Mouse (Mus musculus): Measurements from ENCODE around the gene Tmpo. TPM values are rescaled to one million over a fixed set of nuclear protein-coding genes. Genes with fewer than 3 reads are reported as not detected.

Gene Tmpo
- polyA plus RNA-seq, 1 experiment: 17.4 TPM

- H3K27me3 ChIP-seq (ENCODE audit: control insufficient read depth, insufficient read depth, low read length): no peaks in the 10 kb centered on the region
- TF ChIP-seq POLR2A (IDR thresholded peaks at IDR 0.05; ENCODE audit: control insufficient read depth, low read depth, low read length): no peak
- TF ChIP-seq CTCF (IDR thresholded peaks at IDR 0.05; ENCODE audit: control insufficient read depth, insufficient read depth, insufficient replicate concordance, low read depth, low read length): no peak
- H3K36me3 ChIP-seq (ENCODE audit: control insufficient read depth, insufficient read depth, low read length): no peaks in the 10 kb centered on the region
- H3K27ac ChIP-seq (ENCODE audit: control insufficient read depth, insufficient read depth, low read depth, low read length): peak overlapping the region; percentile 8; the same call in 1 of the 2 replicates
- H3K4me1 ChIP-seq (ENCODE audit: control insufficient read depth, insufficient read depth, low read length): no peaks in the 10 kb centered on the region; the same call in 1 of the 2 replicates
- H3K4me3 ChIP-seq (ENCODE audit: control insufficient read depth, low read depth, low read length): peak overlapping the region; percentile 99
Observed at GRCm38 (mm10) chr10:91169414-91170065, 11.6 kb downstream of the Tmpo start.

DNA sequence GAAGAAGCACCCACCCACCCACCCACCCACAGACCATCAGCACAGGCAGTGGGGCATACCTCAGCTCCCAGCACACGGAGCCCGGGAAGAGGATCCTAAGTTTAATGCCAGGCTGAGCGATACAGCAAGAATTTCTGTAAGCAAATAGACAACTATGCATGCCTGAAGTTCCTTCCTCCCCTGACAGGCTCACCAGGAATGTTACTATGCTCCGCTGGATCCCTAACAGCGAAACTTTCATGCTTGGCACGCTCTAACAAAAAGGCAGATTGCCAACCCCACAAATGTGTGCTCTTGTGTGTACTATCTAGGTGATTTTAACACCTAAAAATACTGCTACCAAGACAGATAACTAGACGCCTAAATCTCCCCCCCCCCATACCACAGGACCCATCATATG, 13.8 kb downstream of the Tmpo start:
- TF ChIP-seq POLR2A (IDR thresholded peaks at IDR 0.05; ENCODE audit: control insufficient read depth, low read depth, low read length) (no peak), CTCF (IDR thresholded peaks at IDR 0.05; ENCODE audit: control insufficient read depth, insufficient read depth, insufficient replicate concordance, low read depth, low read length) (no peak)
- 0 out of 2 replicates have a peak overlapping the region, but pooled peaks have one; percentile 21 for H3K27ac ChIP-seq (ENCODE audit: control insufficient read depth, insufficient read depth, low read depth, low read length)
- H3K36me3 ChIP-seq (ENCODE audit: control insufficient read depth, insufficient read depth, low read length): no peaks in the 10 kb centered on the region

GRCm38 (mm10) chr10:91166890-91167289, 14.2 kb downstream of the Tmpo start:
- no peak overlapping the region for H3K4me3 ChIP-seq (ENCODE audit: control insufficient read depth, low read depth, low read length)
- H3K27me3 ChIP-seq (ENCODE audit: control insufficient read depth, insufficient read depth, low read length): no peaks in the 10 kb centered on the region
- H3K4me1 ChIP-seq (ENCODE audit: control insufficient read depth, insufficient read depth, low read length): no peaks in the 10 kb centered on the region; the same call in 1 of the 2 replicates
- H3K27ac ChIP-seq (ENCODE audit: control insufficient read depth, insufficient read depth, low read depth, low read length): no peak overlapping the region
- no peaks in the 10 kb centered on the region for H3K36me3 ChIP-seq (ENCODE audit: control insufficient read depth, insufficient read depth, low read length)
- TF ChIP-seq POLR2A (IDR thresholded peaks at IDR 0.05; ENCODE audit: control insufficient read depth, low read depth, low read length): no peak
- no peak for TF ChIP-seq CTCF (IDR thresholded peaks at IDR 0.05; ENCODE audit: control insufficient read depth, insufficient read depth, insufficient replicate concordance, low read depth, low read length)

More for the DNA sequence above, 13.8 kb downstream of the Tmpo start:
- H3K27me3 ChIP-seq (ENCODE audit: control insufficient read depth, insufficient read depth, low read length): no peaks in the 10 kb centered on the region
- H3K4me3 ChIP-seq (ENCODE audit: control insufficient read depth, low read depth, low read length): no peak overlapping the region
- no peaks in the 10 kb centered on the region; the same call in 1 of the 2 replicates for H3K4me1 ChIP-seq (ENCODE audit: control insufficient read depth, insufficient read depth, low read length)

- no peaks in the 10 kb centered on the region for H3K36me3 ChIP-seq (ENCODE audit: control insufficient read depth, insufficient read depth, low read length)
- no peaks in the 10 kb centered on the region for H3K27me3 ChIP-seq (ENCODE audit: control insufficient read depth, insufficient read depth, low read length)
- no peak overlapping the region for H3K27ac ChIP-seq (ENCODE audit: control insufficient read depth, insufficient read depth, low read depth, low read length)
- no peak overlapping the region for H3K4me3 ChIP-seq (ENCODE audit: control insufficient read depth, low read depth, low read length)
- TF ChIP-seq CTCF (IDR thresholded peaks at IDR 0.05; ENCODE audit: control insufficient read depth, insufficient read depth, insufficient replicate concordance, low read depth, low read length): no peak
- no peak for TF ChIP-seq POLR2A (IDR thresholded peaks at IDR 0.05; ENCODE audit: control insufficient read depth, low read depth, low read length)
- no peaks in the 10 kb centered on the region; the same call in 1 of the 2 replicates for H3K4me1 ChIP-seq (ENCODE audit: control insufficient read depth, insufficient read depth, low read length)
Observed at GRCm38 (mm10) chr10:91165850-91166249, 15.3 kb downstream of the Tmpo start.

DNA sequence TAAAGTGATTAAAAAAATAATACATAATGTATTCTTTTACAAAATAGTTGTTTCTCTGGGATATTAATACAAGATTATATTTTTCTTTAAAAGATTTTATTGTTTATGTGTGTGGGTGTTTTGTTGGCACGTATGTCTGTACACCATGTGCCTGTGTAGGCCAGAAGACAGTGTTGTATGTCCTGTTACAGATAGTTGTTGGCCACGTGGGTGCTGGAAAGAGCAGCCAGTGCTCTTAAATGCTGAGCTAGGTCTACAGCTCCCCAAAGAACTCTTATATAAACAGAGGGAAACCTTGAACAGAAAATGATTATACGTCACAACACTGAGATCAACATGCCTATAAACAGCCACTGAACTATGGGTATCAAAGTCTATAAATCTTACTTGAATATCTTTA, 16.6 kb downstream of the Tmpo start:
- H3K36me3 ChIP-seq (ENCODE audit: control insufficient read depth, insufficient read depth, low read length): no peaks in the 10 kb centered on the region
- H3K4me3 ChIP-seq (ENCODE audit: control insufficient read depth, low read depth, low read length): no peak overlapping the region

GRCm38 (mm10) chr10:91162511-91163163, 18.5 kb downstream of the Tmpo start:
- Histone ChIP-seq H3K4me1 (ENCODE audit: control insufficient read depth, insufficient read depth, low read length) (no peaks in the 10 kb centered on the region), H3K27me3 (ENCODE audit: control insufficient read depth, insufficient read depth, low read length) (no peaks in the 10 kb centered on the region), H3K4me3 (ENCODE audit: control insufficient read depth, low read depth, low read length) (no peak overlapping the region), H3K27ac (ENCODE audit: control insufficient read depth, insufficient read depth, low read depth, low read length) (no peak overlapping the region), H3K36me3 (ENCODE audit: control insufficient read depth, insufficient read depth, low read length) (no peaks in the 10 kb centered on the region)
- TF ChIP-seq POLR2A (IDR thresholded peaks at IDR 0.05; ENCODE audit: control insufficient read depth, low read depth, low read length): no peak
- TF ChIP-seq CTCF (IDR thresholded peaks at IDR 0.05; ENCODE audit: control insufficient read depth, insufficient read depth, insufficient replicate concordance, low read depth, low read length): no peak

More for the DNA sequence above, 16.6 kb downstream of the Tmpo start:
- Histone ChIP-seq H3K27ac (ENCODE audit: control insufficient read depth, insufficient read depth, low read depth, low read length) (no peak overlapping the region), H3K27me3 (ENCODE audit: control insufficient read depth, insufficient read depth, low read length) (no peaks in the 10 kb centered on the region), H3K4me1 (ENCODE audit: control insufficient read depth, insufficient read depth, low read length) (no peaks in the 10 kb centered on the region; the same call in 1 of the 2 replicates)
- TF ChIP-seq POLR2A (IDR thresholded peaks at IDR 0.05; ENCODE audit: control insufficient read depth, low read depth, low read length) (no peak), CTCF (IDR thresholded peaks at IDR 0.05; ENCODE audit: control insufficient read depth, insufficient read depth, insufficient replicate concordance, low read depth, low read length) (no peak)

DNA sequence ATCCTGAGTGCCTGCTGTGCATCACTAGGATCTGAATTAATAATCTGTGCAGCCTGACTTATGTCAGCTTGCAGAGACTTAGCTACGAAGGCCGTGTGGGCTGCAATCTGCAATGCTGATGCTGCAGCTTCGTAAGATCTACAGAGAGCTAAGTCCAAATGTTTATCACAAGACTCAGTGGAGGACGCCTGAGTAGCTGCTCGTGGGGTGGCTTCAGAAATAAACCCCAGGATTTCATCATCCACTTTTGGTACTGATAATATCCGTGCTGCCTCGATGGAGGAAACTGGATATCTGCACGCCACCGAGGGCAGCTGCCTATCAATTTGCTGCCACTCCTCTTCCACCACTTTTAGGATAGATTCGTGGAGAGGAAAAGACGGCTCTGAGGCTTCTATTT, 19.0 kb downstream of the Tmpo start:
- no peak for TF ChIP-seq POLR2A (IDR thresholded peaks at IDR 0.05; ENCODE audit: control insufficient read depth, low read depth, low read length)
- TF ChIP-seq CTCF (IDR thresholded peaks at IDR 0.05; ENCODE audit: control insufficient read depth, insufficient read depth, insufficient replicate concordance, low read depth, low read length): no peak
- Histone ChIP-seq H3K36me3 (ENCODE audit: control insufficient read depth, insufficient read depth, low read length) (no peaks in the 10 kb centered on the region), H3K27me3 (ENCODE audit: control insufficient read depth, insufficient read depth, low read length) (no peaks in the 10 kb centered on the region), H3K4me3 (ENCODE audit: control insufficient read depth, low read depth, low read length) (no peak overlapping the region), H3K27ac (ENCODE audit: control insufficient read depth, insufficient read depth, low read depth, low read length) (no peak overlapping the region), H3K4me1 (ENCODE audit: control insufficient read depth, insufficient read depth, low read length) (no peaks in the 10 kb centered on the region)
